Mouse (Mus musculus): ENCODE data around the gene Mettl27. TPM values are rescaled to one million over a fixed set of nuclear protein-coding genes. Genes with fewer than 3 reads are reported as not detected.

Mettl27 gene
- polyA plus RNA-seq, 1 experiment from 2014 or later = 9.4 TPM

DNA sequence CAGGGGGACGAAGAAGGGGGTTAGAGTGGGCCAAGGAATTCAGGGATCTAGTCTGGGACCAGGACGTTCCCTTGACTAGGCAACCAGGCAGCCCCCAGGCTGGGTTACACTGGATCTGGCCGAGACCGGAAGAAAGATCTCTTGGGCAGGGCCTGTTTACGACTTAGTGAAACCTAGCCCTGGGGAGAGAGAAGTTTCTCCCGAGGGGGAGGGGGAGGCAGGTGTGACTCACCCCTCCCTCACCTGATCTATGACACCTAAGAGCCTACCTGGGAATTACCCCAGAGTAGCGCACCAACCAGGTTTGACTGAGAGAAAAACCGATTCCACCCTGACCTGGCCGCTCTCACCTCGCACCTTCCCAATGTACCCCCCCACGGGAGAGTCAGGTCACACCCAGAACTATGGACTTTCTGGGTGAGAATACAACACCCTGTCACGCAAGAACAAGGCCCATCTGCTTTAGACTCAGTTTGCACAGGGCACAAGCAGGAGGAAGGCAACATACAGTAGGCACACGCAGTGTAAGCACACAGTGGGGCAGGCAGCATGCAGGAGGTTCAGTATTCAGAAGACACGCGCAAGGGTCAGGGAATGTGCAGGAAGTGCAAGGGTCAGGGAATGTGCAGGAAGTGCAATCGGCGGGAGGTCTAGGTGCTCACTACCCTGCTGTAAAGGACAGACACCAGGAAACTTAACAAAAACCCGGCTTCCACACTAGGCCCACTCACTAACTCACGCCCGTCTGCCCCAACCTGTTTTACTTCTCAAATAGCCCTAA is 35.2 kb downstream of the Mettl27 start:
- H3K4me1 ChIP-seq (replicated peaks; ENCODE audit: control insufficient read depth, insufficient read depth) = no peaks in the 10 kb centered on the region
- no peaks in the 10 kb centered on the region for H3K27me3 ChIP-seq (ENCODE audit: control insufficient read depth, insufficient read depth, low read length)
- no peak overlapping the region for H3K4me2 ChIP-seq (replicated peaks; ENCODE audit: low read depth)
- no peak overlapping the region for H3K4me3 ChIP-seq (ENCODE audit: low read depth, low read length)
- 58% methylated on average over 20 of the region's 20 CpGs for WGBS
- no peaks in the 10 kb centered on the region for H3K9me3 ChIP-seq (ENCODE audit: control insufficient read depth, low read length)
- TF ChIP-seq EP300 (optimal IDR thresholded peaks at IDR 0.05) = no peak
- no peak for TF ChIP-seq CTCF (IDR thresholded peaks at IDR 0.05; ENCODE audit: low read depth)
- H3K27ac ChIP-seq (replicated peaks) = no peak overlapping the region
- no peak overlapping the region for H3K9ac ChIP-seq (ENCODE audit: low read length)
- ATAC-seq (ENCODE audit: low FRiP score, low TSS enrichment) (no peak), DNase-seq (ENCODE audit: low spot score) (no peak)
- H3K36me3 ChIP-seq (ENCODE audit: control insufficient read depth, insufficient read depth, low read length) = no peaks in the 10 kb centered on the region

GRCm38 (mm10) chr5:134970671-134971070 is 38.5 kb downstream of the Mettl27 start:
- H3K4me3 ChIP-seq (ENCODE audit: low read depth, low read length) = no peak overlapping the region
- TF ChIP-seq CTCF (IDR thresholded peaks at IDR 0.05; ENCODE audit: low read depth) (no peak), EP300 (optimal IDR thresholded peaks at IDR 0.05) (no peak)
- DNase-seq (ENCODE audit: low spot score) (no peak), ATAC-seq (ENCODE audit: low FRiP score, low TSS enrichment) (no peak)
- H3K4me2 ChIP-seq (replicated peaks; ENCODE audit: low read depth) = no peak overlapping the region
- no peaks in the 10 kb centered on the region for H3K27me3 ChIP-seq (ENCODE audit: control insufficient read depth, insufficient read depth, low read length)
- H3K4me1 ChIP-seq (replicated peaks; ENCODE audit: control insufficient read depth, insufficient read depth) = no peaks in the 10 kb centered on the region
- H3K9me3 ChIP-seq (ENCODE audit: control insufficient read depth, low read length) = no peaks in the 10 kb centered on the region
- 46% methylated on average over 8 of the region's 8 CpGs for WGBS
- H3K36me3 ChIP-seq (ENCODE audit: control insufficient read depth, insufficient read depth, low read length) = no peaks in the 10 kb centered on the region
- no peak overlapping the region for H3K27ac ChIP-seq (replicated peaks)
- no peak overlapping the region for H3K9ac ChIP-seq (ENCODE audit: low read length)

GRCm38 (mm10) chr5:134973081-134973480 is 40.9 kb downstream of the Mettl27 start:
- Histone ChIP-seq H3K4me2 (replicated peaks; ENCODE audit: low read depth) (no peak overlapping the region), H3K36me3 (ENCODE audit: control insufficient read depth, insufficient read depth, low read length) (no peaks in the 10 kb centered on the region), H3K27ac (replicated peaks) (no peak overlapping the region), H3K4me1 (replicated peaks; ENCODE audit: control insufficient read depth, insufficient read depth) (no peaks in the 10 kb centered on the region), H3K9ac (ENCODE audit: low read length) (no peak overlapping the region), H3K27me3 (ENCODE audit: control insufficient read depth, insufficient read depth, low read length) (no peaks in the 10 kb centered on the region), H3K9me3 (ENCODE audit: control insufficient read depth, low read length) (no peaks in the 10 kb centered on the region), H3K4me3 (ENCODE audit: low read depth, low read length) (no peak overlapping the region)
- no peak for ATAC-seq (ENCODE audit: low FRiP score, low TSS enrichment)
- TF ChIP-seq EP300 (optimal IDR thresholded peaks at IDR 0.05) (no peak), CTCF (IDR thresholded peaks at IDR 0.05; ENCODE audit: low read depth) (no peak)
- DNase-seq (ENCODE audit: low spot score) = no peak

DNA sequence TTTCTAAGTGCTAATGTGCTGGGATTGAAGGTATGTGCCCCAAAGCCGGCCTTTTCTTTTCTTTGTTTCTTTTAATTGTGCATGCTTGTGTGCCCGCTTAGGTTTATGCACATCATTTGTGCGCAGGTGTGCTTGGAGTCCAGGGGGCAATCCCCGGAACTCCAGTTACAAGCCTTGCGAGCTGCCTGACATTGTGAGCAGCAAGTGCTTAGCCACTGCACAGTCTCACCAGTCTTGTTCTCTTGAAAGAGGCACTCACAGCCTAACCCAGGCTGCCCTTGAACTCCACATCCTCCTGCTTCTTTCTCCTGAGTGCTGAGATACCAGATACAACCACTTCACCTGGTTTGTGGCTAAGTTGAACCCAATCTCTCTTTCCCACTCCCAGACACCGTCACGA is 41.4 kb downstream of the Mettl27 start:
- Histone ChIP-seq H3K4me1 (replicated peaks; ENCODE audit: control insufficient read depth, insufficient read depth) (no peaks in the 10 kb centered on the region), H3K9me3 (ENCODE audit: control insufficient read depth, low read length) (no peaks in the 10 kb centered on the region), H3K4me3 (ENCODE audit: low read depth, low read length) (no peak overlapping the region), H3K4me2 (replicated peaks; ENCODE audit: low read depth) (no peak overlapping the region), H3K36me3 (ENCODE audit: control insufficient read depth, insufficient read depth, low read length) (no peaks in the 10 kb centered on the region), H3K27ac (replicated peaks) (no peak overlapping the region), H3K9ac (ENCODE audit: low read length) (no peak overlapping the region), H3K27me3 (ENCODE audit: control insufficient read depth, insufficient read depth, low read length) (no peaks in the 10 kb centered on the region)
- 80% methylated on average over 7 of the region's 7 CpGs for WGBS
- TF ChIP-seq EP300 (optimal IDR thresholded peaks at IDR 0.05) (no peak), CTCF (IDR thresholded peaks at IDR 0.05; ENCODE audit: low read depth) (no peak)
- ATAC-seq (ENCODE audit: low FRiP score, low TSS enrichment) (no peak), DNase-seq (ENCODE audit: low spot score) (no peak)

DNA sequence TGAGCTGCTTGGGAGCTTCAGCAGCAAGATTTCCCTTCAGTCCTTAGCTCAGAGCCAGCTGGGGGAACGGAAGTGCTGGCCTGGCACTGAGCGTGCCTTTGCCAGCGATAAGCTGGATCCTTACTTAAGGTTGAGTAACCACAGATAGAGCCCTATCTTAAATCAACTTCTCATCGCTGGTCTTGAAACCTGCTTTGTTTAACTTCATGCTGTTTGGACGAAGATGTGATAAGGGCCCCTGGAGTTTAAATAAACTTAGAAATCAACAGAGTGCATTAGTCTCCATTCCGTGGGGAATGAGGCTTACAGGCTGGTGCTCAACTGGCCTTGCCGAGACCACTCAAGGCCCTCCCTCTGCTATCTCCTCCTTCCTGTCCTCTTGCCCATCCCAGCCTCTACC is 42.1 kb downstream of the Mettl27 start:
- Histone ChIP-seq H3K4me2 (replicated peaks; ENCODE audit: low read depth) (no peak overlapping the region), H3K4me1 (replicated peaks; ENCODE audit: control insufficient read depth, insufficient read depth) (no peaks in the 10 kb centered on the region), H3K4me3 (ENCODE audit: low read depth, low read length) (no peak overlapping the region), H3K9me3 (ENCODE audit: control insufficient read depth, low read length) (no peaks in the 10 kb centered on the region), H3K9ac (ENCODE audit: low read length) (no peak overlapping the region), H3K27me3 (ENCODE audit: control insufficient read depth, insufficient read depth, low read length) (no peaks in the 10 kb centered on the region), H3K36me3 (ENCODE audit: control insufficient read depth, insufficient read depth, low read length) (no peaks in the 10 kb centered on the region), H3K27ac (replicated peaks) (no peak overlapping the region)
- peak; percentile 78 for ATAC-seq (ENCODE audit: low FRiP score, low TSS enrichment)
- WGBS = 12% methylated on average over 7 of the region's 7 CpGs
- peak; percentile 66 for DNase-seq (ENCODE audit: low spot score)
- TF ChIP-seq CTCF (IDR thresholded peaks at IDR 0.05; ENCODE audit: low read depth) (no peak), EP300 (optimal IDR thresholded peaks at IDR 0.05) (no peak)

- no peaks in the 10 kb centered on the region for H3K4me1 ChIP-seq (replicated peaks; ENCODE audit: control insufficient read depth, insufficient read depth)
- ATAC-seq (ENCODE audit: low FRiP score, low TSS enrichment) (no peak), DNase-seq (ENCODE audit: low spot score) (no peak)
- H3K4me3 ChIP-seq (ENCODE audit: low read depth, low read length) = no peak overlapping the region
- WGBS = 46% methylated on average over 2 of the region's 2 CpGs
- no peak overlapping the region for H3K9ac ChIP-seq (ENCODE audit: low read length)
- H3K27ac ChIP-seq (replicated peaks) = no peak overlapping the region
- H3K4me2 ChIP-seq (replicated peaks; ENCODE audit: low read depth) = no peak overlapping the region
- H3K27me3 ChIP-seq (ENCODE audit: control insufficient read depth, insufficient read depth, low read length) = no peaks in the 10 kb centered on the region
- H3K9me3 ChIP-seq (ENCODE audit: control insufficient read depth, low read length) = no peaks in the 10 kb centered on the region
- no peak for TF ChIP-seq EP300 (optimal IDR thresholded peaks at IDR 0.05)
- TF ChIP-seq CTCF (IDR thresholded peaks at IDR 0.05; ENCODE audit: low read depth) = no peak
- H3K36me3 ChIP-seq (ENCODE audit: control insufficient read depth, insufficient read depth, low read length) = no peaks in the 10 kb centered on the region
These were observed 42.8 kb downstream of the Mettl27 start for GRCm38 (mm10) chr5:134974921-134975320.

All from stomach, postnatal 0 days (tissue).